Mouse (Mus musculus) hindlimb bud, embryonic 11.5 days (tissue): ENCODE data around the gene Fibcd1.

Experiments
- DNase-seq: peaks from one replicate; pipeline ENCODE4 v3.0.0-alpha.2; 2012; ENCODE audit warnings: low read depth, low spot score; ENCODE audit errors: extremely low spot score

Fibcd1 gene

GRCm38 (mm10) chr2:31845896-31846691 lies at the start of gene Fibcd1:
Gene Fibcd1, minus strand, starts transcription at chr2:31846005.
- no peak for DNase-seq

- no peak for DNase-seq
Measured at GRCm38 (mm10) chr2:31894221-31894870, 48.5 kb upstream of the Fibcd1 start.

GRCm38 (mm10) chr2:31893110-31893669 lies 47.4 kb upstream of the Fibcd1 start:
- no peak for DNase-seq

GRCm38 (mm10) chr2:31891219-31891618 lies 45.4 kb upstream of the Fibcd1 start:
- DNase-seq: no peak

- DNase-seq: no peak
Measured at GRCm38 (mm10) chr2:31888871-31889270, 43.1 kb upstream of the Fibcd1 start.

GRCm38 (mm10) chr2:31887030-31887429 lies 41.2 kb upstream of the Fibcd1 start, which contains the start of gene Lamc3:
Gene Lamc3, plus strand, starts transcription at chr2:31887291.
- no peak for DNase-seq

GRCm38 (mm10) chr2:31884806-31885205 lies 39.0 kb upstream of the Fibcd1 start:
- no peak for DNase-seq

- no peak for DNase-seq
Measured at GRCm38 (mm10) chr2:31883061-31883460, 37.3 kb upstream of the Fibcd1 start.

- DNase-seq: no peak
Measured at GRCm38 (mm10) chr2:31880868-31881267, 35.1 kb upstream of the Fibcd1 start.

GRCm38 (mm10) chr2:31878610-31879009 lies 32.8 kb upstream of the Fibcd1 start:
- DNase-seq: no peak

- no peak for DNase-seq
Measured at GRCm38 (mm10) chr2:31876446-31876845, 30.6 kb upstream of the Fibcd1 start.

GRCm38 (mm10) chr2:31874290-31874855 lies 28.6 kb upstream of the Fibcd1 start:
- DNase-seq: no peak

GRCm38 (mm10) chr2:31870683-31871082 lies 24.9 kb upstream of the Fibcd1 start:
- DNase-seq: no peak

- no peak for DNase-seq
Measured at GRCm38 (mm10) chr2:31869692-31870091, 23.9 kb upstream of the Fibcd1 start.

- DNase-seq: no peak
Measured at GRCm38 (mm10) chr2:31868538-31869164, 22.8 kb upstream of the Fibcd1 start.

GRCm38 (mm10) chr2:31867773-31868537 lies 22.1 kb upstream of the Fibcd1 start:
- DNase-seq: no peak

- DNase-seq: no peak
Measured at GRCm38 (mm10) chr2:31865794-31866193, 20.0 kb upstream of the Fibcd1 start.

GRCm38 (mm10) chr2:31865322-31865721 lies 19.5 kb upstream of the Fibcd1 start:
- no peak for DNase-seq

- DNase-seq: no peak
Measured at GRCm38 (mm10) chr2:31864891-31865290, 19.1 kb upstream of the Fibcd1 start.

GRCm38 (mm10) chr2:31863766-31864165 lies 18.0 kb upstream of the Fibcd1 start:
- no peak for DNase-seq
